Mouse (Mus musculus): ENCODE data around the gene Ttll13. TPM values are rescaled to one million over a fixed set of nuclear protein-coding genes. Genes with fewer than 3 reads are reported as not detected.

Ttll13 gene
- polyA plus RNA-seq, 1 experiment from 2014 or later: 0.61 TPM

Other genes starting within 250 kb of the Ttll13 start
- gene Zfp710, start 221.6 kb upstream of the Ttll13 start, polyA plus RNA-seq (2016; fragmentation: Nextera tagmentation; extraction: Ambion mirVana): 19.4 and 19.7 TPM in 2 replicates
- gene Idh2, start 131.0 kb upstream of the Ttll13 start, polyA plus RNA-seq (2016; fragmentation: Nextera tagmentation; extraction: Ambion mirVana): 533 and 582 TPM in 2 replicates
- gene Sema4b, start 59.5 kb upstream of the Ttll13 start, polyA plus RNA-seq (2016; fragmentation: Nextera tagmentation; extraction: Ambion mirVana): 8.1 and 9.9 TPM in 2 replicates
- 68.6 and 75.3 TPM in 2 replicates for gene Cib1, start 13.6 kb upstream of the Ttll13 start, polyA plus RNA-seq (2016; fragmentation: Nextera tagmentation; extraction: Ambion mirVana)
- gene Gdpgp1, start 13.5 kb upstream of the Ttll13 start, polyA plus RNA-seq (2016; fragmentation: Nextera tagmentation; extraction: Ambion mirVana): 7.2 and 7.5 TPM in 2 replicates
- 42.5 and 45.7 TPM in 2 replicates for gene Ngrn, start 14.8 kb downstream of the Ttll13 start, polyA plus RNA-seq (2016; fragmentation: Nextera tagmentation; extraction: Ambion mirVana)
- 15.2 and 17.9 TPM in 2 replicates for gene Vps33b, start 23.3 kb downstream of the Ttll13 start, polyA plus RNA-seq (2016; fragmentation: Nextera tagmentation; extraction: Ambion mirVana)
- gene Prc1, start 48.1 kb downstream of the Ttll13 start, polyA plus RNA-seq (2016; fragmentation: Nextera tagmentation; extraction: Ambion mirVana): 160 and 172 TPM in 2 replicates
- gene Rccd1, start 78.1 kb downstream of the Ttll13 start, polyA plus RNA-seq (2016; fragmentation: Nextera tagmentation; extraction: Ambion mirVana): 11.6 and 12.0 TPM in 2 replicates
- gene Unc45a, start 94.6 kb downstream of the Ttll13 start, polyA plus RNA-seq (2016; fragmentation: Nextera tagmentation; extraction: Ambion mirVana): 51.8 and 53.3 TPM in 2 replicates
- 21.0 and 25.6 TPM in 2 replicates for gene Hddc3, start 96.7 kb downstream of the Ttll13 start, polyA plus RNA-seq (2016; fragmentation: Nextera tagmentation; extraction: Ambion mirVana)
- 19.7 and 23.1 TPM in 2 replicates for gene Man2a2, start 125.0 kb downstream of the Ttll13 start, polyA plus RNA-seq (2016; fragmentation: Nextera tagmentation; extraction: Ambion mirVana)
- 7.6 and 13.2 TPM in 2 replicates for gene Fes, start 141.6 kb downstream of the Ttll13 start, polyA plus RNA-seq (2016; fragmentation: Nextera tagmentation; extraction: Ambion mirVana)
- 8.8 and 9.4 TPM in 2 replicates for gene Furin, start 159.1 kb downstream of the Ttll13 start, polyA plus RNA-seq (2016; fragmentation: Nextera tagmentation; extraction: Ambion mirVana)

All from limb, embryonic 10.5 days (tissue).